Mouse (Mus musculus): ENCODE results near the gene Snx30. TPM values are rescaled to one million over a fixed set of nuclear protein-coding genes. Genes with fewer than 3 reads are reported as not detected.
"Not testable (repeated sequence)": the region's sequence is repeated elsewhere in the genome, so short reads cannot be mapped to it uniquely, and the experiment has no call there.

Snx30 gene
- polyA plus RNA-seq, 1 experiment: 2.5 TPM

DNA sequence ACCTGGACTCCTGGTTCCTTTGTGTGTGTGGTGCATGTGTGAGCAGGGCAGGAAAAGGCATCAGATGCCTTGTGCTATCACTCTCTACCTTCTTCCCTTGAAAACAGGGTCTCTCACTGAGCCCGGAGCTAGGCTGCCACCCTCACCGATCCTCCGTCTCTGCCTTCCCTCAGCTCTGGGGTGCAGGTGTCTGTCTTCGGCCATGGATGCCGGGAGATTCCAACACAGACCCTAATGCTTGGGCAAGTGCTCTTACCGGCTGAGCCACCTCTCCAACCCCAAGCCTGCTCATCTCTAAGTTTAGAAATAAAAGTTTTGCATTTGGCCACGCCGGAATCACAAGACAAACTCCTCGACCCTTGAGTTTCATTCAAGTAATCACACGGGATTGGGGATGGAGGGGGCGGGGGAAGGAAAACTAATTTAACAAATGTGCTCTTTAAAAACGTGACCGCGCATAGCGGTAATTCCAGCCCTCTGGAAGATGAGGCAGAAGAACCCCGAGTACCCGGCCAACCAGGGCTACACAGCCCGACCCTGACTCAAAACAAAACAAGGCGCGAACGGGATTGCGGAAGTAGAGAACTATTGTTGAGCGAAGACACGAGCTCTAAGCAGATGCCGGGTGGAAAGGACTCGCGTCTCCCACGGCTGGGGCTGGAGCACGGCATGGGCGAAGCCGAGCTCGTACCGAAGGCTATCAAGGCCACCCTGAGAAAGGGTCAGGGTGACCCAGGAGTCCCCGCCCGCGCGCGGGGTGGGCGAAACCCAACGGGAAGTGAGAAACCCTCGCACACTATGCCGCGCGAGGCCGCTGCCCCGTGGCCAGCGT is 22.6 kb upstream of the Snx30 start:
- H3K4me1 ChIP-seq (ENCODE audit: control insufficient read depth, insufficient read depth, insufficient read length, low read length): peaks cover 4% of the 10 kb centered on the region; the same call in 1 of the 2 replicates
- H3K27ac ChIP-seq (replicated peaks; ENCODE audit: low read depth, low read length): peak overlapping the region; percentile 64
- peak overlapping the region; percentile 92 for H3K4me3 ChIP-seq (ENCODE audit: insufficient read depth, low read depth, low read length)

DNA sequence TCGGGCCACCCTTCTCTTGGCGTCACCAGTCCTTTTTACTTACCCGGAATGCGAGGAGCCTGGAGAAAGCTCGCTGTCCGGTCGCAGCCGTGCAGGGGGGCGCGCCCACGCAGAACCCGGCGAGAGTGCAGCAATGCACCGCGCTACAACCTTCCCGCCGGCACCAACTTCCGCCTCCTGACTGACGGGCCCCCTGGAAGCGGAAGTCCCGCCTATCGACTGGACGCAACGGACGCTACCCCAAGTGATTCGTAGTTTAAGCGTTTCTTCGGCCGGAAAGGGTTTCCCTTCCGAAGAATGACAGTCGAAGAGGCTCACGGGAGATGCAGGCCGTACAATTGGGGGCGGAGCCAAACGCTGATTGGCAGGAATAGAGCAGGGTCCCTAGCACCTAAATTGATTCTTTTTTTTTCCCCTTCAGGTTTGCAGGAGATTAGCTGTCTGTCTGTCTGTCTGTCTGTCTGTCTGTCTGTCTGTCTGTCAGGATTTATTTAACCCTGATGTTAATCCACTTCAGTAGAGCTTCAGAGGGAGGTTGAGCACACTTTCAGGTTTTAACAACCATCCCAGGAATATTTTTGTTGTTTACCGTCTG is 21.9 kb upstream of the Snx30 start:
- peak overlapping the region; percentile 64 for H3K27ac ChIP-seq (replicated peaks; ENCODE audit: low read depth, low read length)
- peak overlapping the region; percentile 92 for H3K4me3 ChIP-seq (ENCODE audit: insufficient read depth, low read depth, low read length)
- peaks cover 4% of the 10 kb centered on the region; the same call in 1 of the 2 replicates for H3K4me1 ChIP-seq (ENCODE audit: control insufficient read depth, insufficient read depth, insufficient read length, low read length)

DNA sequence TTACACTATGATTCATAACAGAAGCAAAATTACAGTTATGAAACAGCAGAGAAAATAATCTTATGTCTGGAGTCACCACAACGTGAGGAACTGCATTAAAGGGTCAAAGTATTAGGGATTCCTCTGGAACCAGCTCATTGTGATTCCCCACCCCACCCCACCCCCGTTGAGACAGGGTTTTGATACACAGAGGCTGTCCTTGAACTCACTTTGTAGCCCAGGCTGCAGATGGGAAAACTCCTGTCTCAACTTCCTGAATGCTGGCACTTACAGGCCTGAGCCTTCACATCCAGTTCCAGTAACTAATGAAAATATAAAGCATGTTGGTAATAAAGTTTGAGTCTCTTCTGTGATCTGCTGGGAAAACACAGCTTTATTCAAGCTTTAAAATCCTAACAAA is 20.2 kb upstream of the Snx30 start:
- Histone ChIP-seq H3K4me1 (ENCODE audit: control insufficient read depth, insufficient read depth, insufficient read length, low read length) (peaks cover 4% of the 10 kb centered on the region; the same call in 1 of the 2 replicates), H3K4me3 (ENCODE audit: insufficient read depth, low read depth, low read length) (no peak overlapping the region), H3K27ac (replicated peaks; ENCODE audit: low read depth, low read length) (0 out of 2 replicates have a peak overlapping the region, but pooled peaks have one; percentile 12)

DNA sequence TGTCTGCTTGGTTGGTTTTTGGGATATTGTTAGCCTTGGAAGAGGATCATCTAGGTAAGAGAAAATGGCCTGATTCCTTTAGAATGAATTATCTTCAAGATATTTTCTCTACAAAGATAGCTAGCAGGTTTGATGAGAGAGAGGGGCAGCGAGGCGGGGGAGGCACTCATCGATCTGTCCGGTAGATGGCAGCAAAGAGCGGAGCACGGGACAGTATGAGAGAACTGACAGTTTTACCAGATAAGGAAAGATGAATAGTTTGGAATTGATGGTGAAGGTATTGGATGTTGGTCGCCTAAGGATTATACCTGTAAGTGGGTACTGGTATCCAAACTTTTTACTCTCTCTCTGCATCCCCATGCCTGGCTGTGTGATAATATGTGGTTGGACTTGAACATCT is 19.0 kb upstream of the Snx30 start:
- H3K27ac ChIP-seq (replicated peaks; ENCODE audit: low read depth, low read length): no peak overlapping the region
- no peak overlapping the region for H3K4me3 ChIP-seq (ENCODE audit: insufficient read depth, low read depth, low read length)
- H3K4me1 ChIP-seq (ENCODE audit: control insufficient read depth, insufficient read depth, insufficient read length, low read length): peaks cover 4% of the 10 kb centered on the region; the same call in 1 of the 2 replicates

DNA sequence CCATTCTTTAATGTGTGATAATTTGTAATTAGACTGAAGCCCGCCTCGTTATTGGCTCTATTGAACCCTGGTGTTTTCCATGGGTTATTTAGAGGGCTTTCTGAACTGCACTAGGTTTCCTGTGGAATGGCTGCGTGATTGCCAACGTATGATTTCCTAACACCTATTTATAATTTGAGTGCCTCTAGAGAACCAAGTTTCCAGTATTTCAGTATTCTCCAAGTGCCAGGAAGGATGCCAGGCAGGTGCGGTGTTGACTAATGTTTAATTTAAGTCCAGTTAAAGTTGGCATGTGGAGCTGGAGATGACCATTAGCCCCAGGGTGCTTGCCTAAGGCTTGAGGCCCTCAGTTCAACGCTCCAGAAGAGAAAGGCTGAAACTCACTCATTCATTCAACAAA is 18.5 kb upstream of the Snx30 start:
- no peak overlapping the region for H3K4me3 ChIP-seq (ENCODE audit: insufficient read depth, low read depth, low read length)
- H3K4me1 ChIP-seq (ENCODE audit: control insufficient read depth, insufficient read depth, insufficient read length, low read length): peaks cover 4% of the 10 kb centered on the region; the same call in 1 of the 2 replicates
- no peak overlapping the region for H3K27ac ChIP-seq (replicated peaks; ENCODE audit: low read depth, low read length)

DNA sequence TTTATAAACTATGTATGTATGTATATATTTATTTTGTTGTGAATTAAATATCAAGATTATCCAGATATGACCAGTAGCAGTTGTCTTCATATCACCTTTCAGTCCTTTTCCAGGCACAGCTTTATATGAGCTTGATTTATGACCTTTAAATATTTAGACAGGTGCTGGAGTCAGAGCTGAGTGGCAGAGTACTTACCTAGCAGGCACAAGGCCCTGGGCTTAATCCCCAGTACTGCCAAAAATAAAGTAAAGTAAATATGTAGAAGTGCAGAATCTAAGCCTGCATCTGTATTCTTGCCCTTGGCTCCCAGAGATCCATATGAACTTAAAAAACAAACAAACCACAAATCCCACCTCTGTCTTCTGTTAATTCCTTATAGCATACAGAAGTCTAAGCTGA is 16.6 kb upstream of the Snx30 start:
- Histone ChIP-seq H3K27ac (replicated peaks; ENCODE audit: low read depth, low read length) (no peak overlapping the region), H3K4me1 (ENCODE audit: control insufficient read depth, insufficient read depth, insufficient read length, low read length) (0 out of 2 replicates have a peak, but pooled peaks cover 2% of the 10 kb centered on the region), H3K4me3 (ENCODE audit: insufficient read depth, low read depth, low read length) (no peak overlapping the region)

DNA sequence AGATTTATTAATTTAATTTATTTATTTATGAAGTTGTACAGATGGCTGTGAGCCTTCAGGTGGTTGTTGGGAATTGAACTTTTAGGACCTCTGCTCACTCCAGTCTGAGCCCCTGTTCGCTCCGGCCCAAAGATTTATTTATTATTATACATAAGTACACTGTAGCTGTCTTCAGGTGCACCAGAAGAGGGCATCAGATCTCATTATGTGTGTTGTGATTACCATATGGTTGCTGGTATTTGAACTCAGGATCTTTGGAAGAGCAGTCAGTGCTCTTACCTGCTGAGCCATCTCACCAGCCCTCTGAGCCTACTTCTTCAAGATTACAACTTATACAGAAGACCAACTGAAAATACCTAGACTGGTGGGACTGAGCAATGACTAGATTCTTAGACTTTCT is 12.0 kb upstream of the Snx30 start:
- H3K4me3 ChIP-seq (ENCODE audit: insufficient read depth, low read depth, low read length); H3K27ac ChIP-seq (replicated peaks; ENCODE audit: low read depth, low read length); H3K4me1 ChIP-seq (ENCODE audit: control insufficient read depth, insufficient read depth, insufficient read length, low read length): not testable (repeated sequence)

DNA sequence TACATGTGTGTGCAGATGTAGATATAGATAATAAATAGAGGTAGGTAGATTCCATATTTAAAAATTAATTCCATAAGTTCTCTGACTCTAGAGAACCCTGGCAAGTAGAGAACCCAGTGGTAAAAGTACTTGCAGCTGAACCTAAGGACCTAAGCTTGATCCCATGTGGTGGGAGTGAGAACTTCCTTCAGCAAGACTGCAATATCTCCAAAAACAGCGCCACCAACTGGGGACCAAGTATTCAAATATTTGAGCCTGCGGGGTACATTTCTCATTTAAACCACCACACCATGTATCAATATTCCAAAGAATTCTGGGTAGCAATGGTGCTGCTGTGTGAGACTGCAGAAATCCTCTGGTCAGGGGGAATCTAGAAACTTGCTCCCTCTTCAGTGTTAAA is 11.5 kb upstream of the Snx30 start:
- H3K27ac ChIP-seq (replicated peaks; ENCODE audit: low read depth, low read length): no peak overlapping the region
- no peak overlapping the region for H3K4me3 ChIP-seq (ENCODE audit: insufficient read depth, low read depth, low read length)
- H3K4me1 ChIP-seq (ENCODE audit: control insufficient read depth, insufficient read depth, insufficient read length, low read length): no peaks in the 10 kb centered on the region

DNA sequence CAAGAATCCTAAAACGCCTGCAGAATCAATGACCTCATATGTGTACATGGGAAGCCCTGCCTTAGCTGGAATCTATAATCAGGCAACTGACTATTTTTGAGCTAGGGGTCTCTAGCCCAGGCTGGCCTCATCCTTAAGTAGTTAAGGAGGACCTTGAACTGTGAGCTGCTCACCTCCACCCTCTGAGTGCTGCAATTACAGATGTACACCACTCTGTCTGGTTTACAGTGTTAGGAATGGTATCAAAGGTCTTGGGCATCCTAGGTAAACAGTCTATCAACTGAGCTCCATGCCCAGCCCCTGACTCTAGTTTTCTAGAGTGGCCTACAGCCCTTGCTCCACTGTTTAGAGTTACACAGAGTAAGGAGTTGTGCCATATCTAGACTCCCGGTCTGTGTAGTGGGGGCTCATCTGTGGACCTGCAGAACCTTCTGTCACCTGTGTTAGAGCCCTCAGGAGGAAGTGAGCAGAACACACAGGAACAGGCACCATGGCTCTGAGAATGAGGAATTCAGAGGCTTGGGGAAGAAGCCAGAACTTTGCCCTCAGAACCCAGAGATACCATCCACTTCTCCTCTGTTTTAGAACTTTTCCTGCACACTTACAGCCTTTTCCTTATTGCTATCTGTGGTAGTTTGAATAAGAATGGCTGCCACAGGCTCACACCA is 9.7 kb upstream of the Snx30 start:
- Histone ChIP-seq H3K27ac (replicated peaks; ENCODE audit: low read depth, low read length) (no peak overlapping the region), H3K4me1 (ENCODE audit: control insufficient read depth, insufficient read depth, insufficient read length, low read length) (no peaks in the 10 kb centered on the region)

DNA sequence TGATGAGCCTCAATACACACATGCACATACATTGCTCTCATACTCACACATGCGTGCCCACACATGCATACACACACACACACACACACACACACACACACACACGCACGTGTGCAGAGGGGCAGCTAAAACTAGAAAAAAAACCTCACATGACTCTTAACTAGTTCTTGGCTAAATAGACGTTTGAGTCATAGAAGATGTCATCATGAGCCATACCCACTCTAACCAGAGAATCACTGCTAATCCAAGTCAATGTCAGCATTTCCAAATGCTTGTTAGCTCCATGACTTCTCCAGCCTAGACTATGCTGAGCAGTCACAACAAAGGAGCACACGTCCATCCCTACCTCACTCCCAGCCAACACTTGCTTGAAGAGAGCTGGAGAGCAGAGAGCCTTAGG is 5.5 kb upstream of the Snx30 start:
- Histone ChIP-seq H3K4me3 (ENCODE audit: insufficient read depth, low read depth, low read length) (no peak overlapping the region), H3K27ac (replicated peaks; ENCODE audit: low read depth, low read length) (no peak overlapping the region), H3K4me1 (ENCODE audit: control insufficient read depth, insufficient read depth, insufficient read length, low read length) (no peaks in the 10 kb centered on the region)

More for the DNA sequence above, 9.7 kb upstream of the Snx30 start:
- no peak overlapping the region for H3K4me3 ChIP-seq (ENCODE audit: insufficient read depth, low read depth, low read length)

DNA sequence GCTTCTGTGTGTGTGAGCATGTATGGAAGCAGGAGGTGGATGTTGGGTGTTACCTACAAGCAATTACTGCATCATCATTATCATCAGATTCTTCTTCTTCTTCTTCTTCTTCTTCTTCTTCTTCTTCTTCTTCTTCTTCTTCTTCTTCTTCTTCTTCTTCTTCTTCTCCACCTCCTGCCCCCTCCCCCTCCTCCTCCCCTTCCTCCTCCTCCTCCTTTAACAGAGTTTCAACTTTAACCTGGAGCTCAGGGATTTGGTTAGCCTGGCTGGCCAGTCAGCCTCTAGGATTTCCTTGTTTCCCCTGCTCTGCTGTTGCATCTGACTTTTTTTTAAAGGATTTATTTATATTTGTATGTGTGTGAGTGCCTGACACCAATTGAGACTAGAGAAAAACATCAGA is 4.2 kb upstream of the Snx30 start, which contains the start of gene Inip:
Gene Inip (minus strand): TSS at position 101 of the 400 bp plus-strand sequence.
- H3K27ac ChIP-seq (replicated peaks; ENCODE audit: low read depth, low read length): no peak within 1 kb of the TSS
- H3K4me3 ChIP-seq (ENCODE audit: insufficient read depth, low read depth, low read length): no peak within 1 kb of the TSS
- no peaks in the 10 kb centered on the region for H3K4me1 ChIP-seq (ENCODE audit: control insufficient read depth, insufficient read depth, insufficient read length, low read length)

DNA sequence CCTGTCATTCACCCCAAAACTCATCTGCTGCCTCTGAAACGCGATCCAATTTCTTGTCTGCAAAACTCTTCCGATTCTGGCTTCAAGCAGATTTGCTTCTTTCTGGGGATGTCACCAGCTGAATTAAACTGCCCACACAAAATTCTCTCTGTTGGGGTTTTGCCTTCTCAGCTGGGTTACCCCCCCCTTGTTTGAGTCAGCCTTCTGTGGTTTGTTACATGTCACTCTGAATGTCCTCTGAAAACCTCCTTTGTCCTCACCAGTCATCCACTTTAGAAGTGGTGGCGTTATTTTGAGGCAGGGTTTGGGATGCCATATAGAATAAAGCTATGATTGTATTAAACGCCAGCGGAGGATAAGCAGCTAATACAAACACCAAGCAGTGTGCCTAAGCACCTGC is 3.5 kb upstream of the Snx30 start:
- Histone ChIP-seq H3K27ac (replicated peaks; ENCODE audit: low read depth, low read length) (no peak overlapping the region), H3K4me1 (ENCODE audit: control insufficient read depth, insufficient read depth, insufficient read length, low read length) (no peaks in the 10 kb centered on the region), H3K4me3 (ENCODE audit: insufficient read depth, low read depth, low read length) (no peak overlapping the region)

DNA sequence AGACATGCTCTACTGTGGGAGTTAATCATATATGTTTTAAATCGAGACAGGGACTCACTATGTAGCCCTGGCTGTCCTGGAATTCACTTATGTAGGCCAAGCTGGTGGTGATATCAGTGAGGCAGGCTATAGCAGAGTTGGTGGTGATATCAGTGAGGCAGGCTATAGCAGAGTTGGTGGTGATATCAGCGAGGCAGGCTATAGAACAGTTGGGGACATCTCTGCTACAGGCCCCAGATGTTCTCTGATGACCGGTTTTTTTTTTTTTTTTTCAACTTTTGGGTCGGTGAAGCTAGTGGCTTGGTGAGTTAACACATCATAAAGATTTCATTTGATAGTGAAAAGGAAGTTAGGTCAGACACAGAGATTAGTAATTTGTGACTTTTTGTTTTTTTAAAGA is 2.8 kb upstream of the Snx30 start:
- no peak overlapping the region for H3K4me3 ChIP-seq (ENCODE audit: insufficient read depth, low read depth, low read length)
- H3K27ac ChIP-seq (replicated peaks; ENCODE audit: low read depth, low read length): no peak overlapping the region
- H3K4me1 ChIP-seq (ENCODE audit: control insufficient read depth, insufficient read depth, insufficient read length, low read length): no peaks in the 10 kb centered on the region

DNA sequence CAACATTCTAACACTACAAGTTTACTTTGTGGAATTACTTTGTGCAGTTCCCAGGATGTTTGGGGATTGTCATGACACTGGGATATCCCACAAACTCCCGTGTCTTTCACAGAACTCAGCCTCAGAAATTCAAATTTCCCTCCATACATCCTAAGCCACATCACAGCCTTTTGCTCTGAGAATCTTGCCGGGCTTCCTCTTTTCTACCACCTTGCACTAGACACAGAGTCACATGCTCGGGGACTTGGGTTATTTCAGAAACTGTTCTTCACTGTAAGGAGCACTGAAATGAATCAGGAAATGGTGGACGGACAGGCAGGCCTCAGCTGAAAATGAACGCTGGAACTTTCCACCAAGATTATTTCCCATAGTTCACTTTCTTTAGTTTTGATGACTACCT is 2.3 kb upstream of the Snx30 start:
- 0 out of 2 replicates have a peak overlapping the region, but pooled peaks have one; percentile 7 for H3K27ac ChIP-seq (replicated peaks; ENCODE audit: low read depth, low read length)
- no peaks in the 10 kb centered on the region for H3K4me1 ChIP-seq (ENCODE audit: control insufficient read depth, insufficient read depth, insufficient read length, low read length)
- no peak overlapping the region for H3K4me3 ChIP-seq (ENCODE audit: insufficient read depth, low read depth, low read length)

DNA sequence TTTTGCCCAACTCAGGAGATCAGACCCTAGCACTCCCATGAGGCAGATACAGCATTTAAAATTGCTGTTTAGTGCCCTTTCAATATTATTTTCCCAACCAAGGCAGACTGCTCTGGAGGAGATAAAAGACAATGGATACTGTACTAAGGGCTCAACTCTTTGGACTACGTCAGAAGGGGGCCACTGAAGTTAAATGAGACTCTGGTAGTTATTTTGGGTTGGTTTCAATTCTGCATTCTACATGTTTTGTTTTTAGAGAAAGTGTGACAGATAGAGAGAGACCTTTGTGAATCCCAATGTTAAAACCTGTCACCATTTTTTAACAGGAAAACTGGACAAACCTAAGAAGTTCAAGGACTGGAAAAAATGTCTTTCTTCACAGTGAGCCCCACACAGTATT is 886 bp upstream of the Snx30 start:
- Histone ChIP-seq H3K4me1 (ENCODE audit: control insufficient read depth, insufficient read depth, insufficient read length, low read length) (no peaks in the 10 kb centered on the region), H3K4me3 (ENCODE audit: insufficient read depth, low read depth, low read length) (no peak overlapping the region), H3K27ac (replicated peaks; ENCODE audit: low read depth, low read length) (no peak overlapping the region)

Measured in brown adipose tissue, adult 24 weeks (tissue).